Mouse (Mus musculus) stomach, embryonic 16.5 days (tissue): ENCODE data around the gene Dscam. TPM values are rescaled to one million over a fixed set of nuclear protein-coding genes. Genes with fewer than 3 reads are reported as not detected.

Experiments used
- polyA plus RNA-seq: library from polyadenylated mRNA; unstranded; fragments of >200 nt; fragmentation: Nextera tagmentation; extraction: Ambion mirVana; gene quantifications from 2 replicates; pipeline ENCODE4 v1.2.1, GENCODE M21; 2015

The Dscam gene
- polyA plus RNA-seq, 1 experiment from 2014 or later = 0.10 TPM

Other genes with a start within 250 kb of the Dscam start
- gene Bace2, start 186.0 kb upstream of the Dscam start, polyA plus RNA-seq = 116 and 154 TPM in 2 replicates